Mouse (Mus musculus) large intestine, adult 2 months (tissue): ENCODE data around the gene Psmd8. TPM values are rescaled to one million over a fixed set of nuclear protein-coding genes. Genes with fewer than 3 reads are reported as not detected.
"Not testable (repeated sequence)": the region's sequence is repeated elsewhere in the genome, so short reads cannot be mapped to it uniquely, and the experiment has no call there.

Source experiments
- DNase-seq: peaks from one replicate; pipeline ENCODE4 v3.0.0-alpha.2; 2012; ENCODE audit warnings: low read depth, low spot score
- WGBS: fragments of 180-500 bp; shearing (Covaris S2); methylation state at CpG from one replicate; pipeline ENCODE4 v1.1.7; 2018; 5-methylcytosine and 5-hydroxymethylcytosine counted together
- polyA plus RNA-seq: library from polyadenylated mRNA; depleted of rRNA; stranded (reverse); fragments of >200 nt; gene quantifications from 2 replicates; pipeline ENCODE4 v1.2.3, GENCODE M21; 2012; rRNA removed

Gene Psmd8
- 201 and 229 TPM in 2 replicates for polyA plus RNA-seq

DNA sequence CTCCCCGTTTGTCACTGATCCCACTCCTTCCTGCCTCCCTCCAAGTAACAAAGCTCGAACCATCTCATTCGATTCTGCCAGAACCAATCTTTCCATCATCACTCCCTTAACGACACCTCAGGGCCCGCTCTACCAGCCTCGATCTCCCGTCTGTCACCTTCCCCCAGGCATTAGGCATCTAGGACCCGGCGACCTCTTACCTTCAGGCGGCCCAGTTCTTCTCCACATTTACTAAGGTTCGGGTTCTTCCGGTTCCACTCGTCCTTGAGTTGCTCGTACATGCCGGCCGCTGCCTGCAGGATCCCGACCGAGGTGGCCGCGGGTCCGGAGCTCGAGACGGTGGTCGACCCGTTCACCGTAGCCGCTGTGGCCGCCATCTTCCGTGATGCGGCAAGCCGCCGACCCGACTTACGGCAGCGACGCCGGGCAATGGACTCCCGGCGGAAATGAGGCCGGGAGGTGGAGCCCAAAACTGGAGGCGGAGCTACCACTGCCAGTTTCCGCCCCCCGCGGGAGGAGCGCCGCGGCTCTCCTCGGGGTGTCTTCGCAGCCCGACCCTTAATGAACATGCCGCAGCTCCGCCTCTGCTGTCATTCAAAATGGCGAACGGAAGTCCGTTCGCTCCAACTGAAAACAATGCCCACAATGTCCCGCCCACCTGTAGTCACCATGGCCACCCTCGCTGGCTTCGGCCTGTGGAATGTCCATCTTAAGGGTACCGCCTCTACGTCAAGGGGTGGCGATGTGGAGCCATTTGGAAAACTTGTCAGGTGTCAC, at the start of gene Psmd8:
TSS of gene Psmd8 (minus strand) at position 625 of the 777 bp plus-strand sequence.
- DNase-seq: peak; percentile 98
- WGBS: under 1% methylated on average over 62 of the region's 62 CpGs

DNA sequence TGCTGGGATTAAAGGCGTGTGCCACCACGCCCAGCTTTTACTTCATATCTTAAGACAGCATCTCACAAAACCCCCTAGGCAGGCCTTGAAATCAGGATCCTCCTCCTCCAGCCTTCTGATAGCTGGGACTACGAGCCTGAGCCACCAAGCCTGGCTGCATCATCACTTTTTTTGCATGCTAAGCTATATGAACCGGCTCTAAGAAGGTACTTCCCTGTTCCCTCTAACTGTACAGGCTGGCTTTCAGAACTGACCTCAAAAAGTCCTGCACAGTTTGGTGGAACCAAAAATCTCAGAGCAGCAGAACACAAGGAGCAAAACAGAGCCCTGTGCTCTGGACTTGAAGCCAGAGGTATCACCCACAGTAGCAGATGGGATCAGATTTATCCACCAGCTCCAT, 47.7 kb upstream of the Psmd8 start:
- no peak for DNase-seq
- WGBS: 64% methylated on average over 4 of the region's 4 CpGs

GRCm38 (mm10) chr7:29225520-29225919, 45.0 kb upstream of the Psmd8 start:
- WGBS: 83% methylated on average over 13 of the region's 13 CpGs
- DNase-seq: no peak

DNA sequence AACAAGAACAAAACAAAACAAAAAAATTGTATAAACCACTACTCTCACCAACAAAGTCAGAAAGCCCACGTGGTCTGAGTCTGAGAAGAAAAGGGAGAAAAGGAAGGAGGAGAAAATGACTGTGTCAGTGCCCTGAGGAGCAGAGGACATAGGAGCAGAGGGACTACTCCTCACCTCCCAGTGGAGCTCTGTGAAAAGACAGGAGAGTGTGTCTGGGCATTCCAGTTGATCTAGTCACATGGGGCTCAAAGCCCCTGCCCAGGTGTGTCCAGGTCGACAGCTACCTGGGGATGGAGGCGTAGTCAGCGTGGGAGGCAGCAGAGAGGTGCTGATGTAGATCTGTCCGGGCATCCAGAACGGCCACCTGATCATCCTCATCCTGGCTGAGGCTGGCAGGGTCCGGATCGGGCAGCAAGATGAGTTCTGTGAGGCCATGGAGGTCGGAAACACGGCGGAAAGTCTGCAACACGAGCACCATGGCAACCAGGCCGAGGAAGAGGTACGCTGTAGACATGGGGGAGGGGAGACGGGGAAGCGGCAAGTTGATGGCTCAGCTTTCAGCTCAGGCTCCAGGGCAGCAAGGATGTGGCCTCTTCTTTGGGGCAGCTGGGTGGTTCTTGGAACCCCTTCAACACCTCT, 44.4 kb upstream of the Psmd8 start:
- no peak for DNase-seq
- 58% methylated on average over 16 of the region's 16 CpGs for WGBS

DNA sequence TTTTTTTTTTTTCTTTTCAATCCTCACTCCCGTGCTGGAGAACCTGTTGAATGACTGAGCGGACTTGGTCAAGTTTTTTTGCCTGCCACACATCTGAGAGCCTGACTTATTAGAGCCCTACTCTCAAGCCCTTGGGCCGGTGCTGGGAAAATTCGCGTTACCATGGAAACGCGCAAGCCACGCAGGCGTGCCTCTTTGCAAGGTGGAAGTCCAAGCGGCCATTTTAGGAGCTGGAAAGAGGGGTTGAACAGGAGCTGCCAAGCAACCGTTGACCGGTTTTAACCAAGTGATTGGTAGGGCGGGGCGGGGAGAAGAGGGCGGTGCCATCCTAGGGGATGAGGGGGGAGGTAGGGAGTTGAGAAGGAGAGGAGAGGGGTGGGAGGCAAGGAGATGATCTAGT, 34.3 kb upstream of the Psmd8 start:
- no peak for DNase-seq
- WGBS: 72% methylated on average over 15 of the region's 15 CpGs

GRCm38 (mm10) chr7:29214236-29214635, 33.7 kb upstream of the Psmd8 start:
- WGBS: 46% methylated on average over 2 of the region's 2 CpGs
- DNase-seq: no peak

DNA sequence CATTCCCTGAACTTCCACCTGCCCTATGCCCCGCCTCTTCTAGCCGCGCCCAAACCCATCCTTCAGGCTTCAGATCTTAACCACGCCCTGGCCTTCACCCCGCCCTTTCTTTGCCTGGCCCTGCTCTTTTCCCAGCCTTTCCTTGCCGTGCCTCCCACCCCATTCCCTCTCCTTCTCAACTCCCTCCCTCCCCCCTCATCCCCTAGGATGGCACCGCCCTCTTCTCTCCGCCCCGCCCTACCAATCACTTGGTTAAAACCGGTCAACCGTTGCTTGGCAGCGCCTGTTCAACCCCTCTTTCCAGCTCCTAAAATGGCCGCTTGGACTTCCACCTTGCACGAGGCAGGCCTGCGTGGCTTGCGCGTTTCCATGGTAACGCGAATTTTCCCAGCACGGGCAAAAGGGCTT, 33.2 kb upstream of the Psmd8 start, which contains the start of gene Catsperg1:
TSS of gene Catsperg1 (minus strand) at position 361 of the 408 bp plus-strand sequence.
- DNase-seq: no peak
- 29% methylated on average over 20 of the region's 20 CpGs for WGBS

DNA sequence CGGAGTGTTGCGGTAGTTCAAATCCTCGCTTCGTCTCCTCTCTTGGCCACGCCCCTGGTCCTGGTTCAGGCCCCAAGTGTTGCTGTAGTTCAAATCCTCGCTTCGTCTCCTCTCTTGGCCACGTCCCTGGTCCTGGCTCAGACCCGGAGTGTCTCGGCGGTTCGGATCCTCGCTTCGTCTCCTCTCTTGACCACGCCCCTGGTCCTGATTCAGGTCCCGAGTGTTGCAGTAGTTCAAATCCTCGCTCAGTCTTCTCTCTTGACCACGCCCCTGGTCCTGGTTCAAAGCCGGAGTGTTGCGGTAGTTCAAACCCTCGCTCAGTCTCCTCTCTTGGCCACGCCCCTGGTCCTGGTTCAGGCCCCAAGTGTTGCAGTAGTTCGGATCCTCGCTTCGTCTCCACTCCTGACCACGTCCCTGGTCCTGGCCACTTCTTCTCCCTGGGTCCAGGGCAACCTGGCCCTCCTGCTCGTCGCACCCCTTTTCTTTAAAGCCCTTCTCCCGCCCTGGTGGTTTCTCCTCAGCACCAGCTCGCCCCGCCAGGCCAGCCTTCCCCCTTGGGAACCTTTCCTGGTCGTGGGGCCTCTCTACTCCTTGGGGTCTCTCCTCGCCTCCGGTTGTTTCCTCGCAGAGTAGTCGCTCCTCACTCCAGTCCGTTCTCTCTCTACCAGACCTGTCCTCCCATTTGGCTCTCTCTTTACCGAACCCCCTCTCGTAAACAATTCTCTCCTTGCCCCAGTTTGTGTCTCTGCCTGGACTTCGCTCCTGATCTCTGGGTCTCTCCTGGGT, 32.5 kb upstream of the Psmd8 start:
- not testable (repeated sequence) for DNase-seq
- WGBS: 62% methylated on average over 40 of the region's 40 CpGs

DNA sequence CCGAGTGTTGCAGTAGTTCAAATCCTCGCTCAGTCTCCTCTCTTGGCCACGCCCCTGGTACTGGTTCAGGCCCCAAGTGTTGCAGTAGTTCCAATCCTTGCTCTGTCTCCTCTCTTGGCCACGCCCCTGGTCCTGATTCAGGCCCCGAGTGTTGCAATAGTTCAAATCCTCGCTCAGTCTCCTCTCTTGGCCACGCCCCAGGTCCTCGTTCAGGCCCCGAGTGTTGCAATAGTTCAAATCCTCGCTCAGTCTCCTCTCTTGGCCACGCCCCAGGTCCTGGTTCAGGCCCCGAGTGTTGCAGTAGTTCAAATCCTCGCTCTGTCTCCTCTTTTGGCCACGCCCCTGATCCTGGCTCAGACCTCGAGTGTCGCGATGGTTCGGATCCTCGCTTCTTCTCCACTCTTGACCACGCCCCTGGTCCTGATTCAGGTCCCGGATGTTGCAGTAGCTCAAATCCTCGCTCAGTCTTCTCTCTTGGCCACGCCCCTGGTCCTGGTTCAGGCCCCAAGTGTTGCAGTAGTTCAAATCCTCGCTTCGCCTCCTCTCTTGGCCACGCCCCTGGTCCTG, 31.8 kb upstream of the Psmd8 start:
- WGBS: 39% methylated on average over 26 of the region's 26 CpGs
- no peak for DNase-seq

DNA sequence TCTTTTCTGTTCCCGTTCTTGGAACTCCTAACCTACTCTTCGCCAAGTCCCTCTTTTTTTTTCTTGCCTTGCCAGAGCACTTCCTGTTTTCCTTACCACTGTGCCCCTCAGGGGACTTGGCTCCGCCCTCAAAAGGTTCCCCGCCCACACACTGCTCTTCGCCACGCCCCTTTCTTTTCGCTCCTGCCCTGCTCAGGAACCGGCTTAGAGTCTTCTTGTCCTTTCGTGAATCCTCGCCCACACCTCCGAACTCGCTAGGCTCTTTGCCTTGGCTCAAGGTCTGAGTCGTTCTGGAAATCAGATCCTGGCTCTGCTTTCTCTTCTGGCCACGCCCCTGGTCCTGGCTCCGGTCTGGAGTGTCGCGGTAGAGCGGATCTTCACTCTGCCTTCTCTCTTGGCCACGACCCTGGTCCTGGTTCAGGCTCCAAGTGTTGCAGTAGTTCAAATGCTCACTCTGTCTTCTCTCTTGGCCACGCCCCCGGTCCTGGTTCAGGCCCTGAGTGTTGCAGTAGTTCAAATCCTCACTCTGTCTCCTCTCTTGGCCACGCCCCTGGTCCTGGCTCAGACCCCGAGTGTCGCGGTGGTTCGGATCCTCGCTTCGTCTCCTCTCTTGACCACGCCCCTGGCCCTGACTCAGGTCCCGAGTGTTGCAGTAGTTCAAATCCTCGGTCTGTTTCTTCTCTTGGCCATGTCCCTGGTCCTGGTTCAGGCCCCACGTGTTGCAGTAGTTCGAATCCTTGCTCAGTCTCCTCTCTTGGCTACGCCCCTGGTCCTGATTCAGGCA, 31.1 kb upstream of the Psmd8 start:
- WGBS: 4% methylated on average over 34 of the region's 34 CpGs
- peak; percentile 37 for DNase-seq

DNA sequence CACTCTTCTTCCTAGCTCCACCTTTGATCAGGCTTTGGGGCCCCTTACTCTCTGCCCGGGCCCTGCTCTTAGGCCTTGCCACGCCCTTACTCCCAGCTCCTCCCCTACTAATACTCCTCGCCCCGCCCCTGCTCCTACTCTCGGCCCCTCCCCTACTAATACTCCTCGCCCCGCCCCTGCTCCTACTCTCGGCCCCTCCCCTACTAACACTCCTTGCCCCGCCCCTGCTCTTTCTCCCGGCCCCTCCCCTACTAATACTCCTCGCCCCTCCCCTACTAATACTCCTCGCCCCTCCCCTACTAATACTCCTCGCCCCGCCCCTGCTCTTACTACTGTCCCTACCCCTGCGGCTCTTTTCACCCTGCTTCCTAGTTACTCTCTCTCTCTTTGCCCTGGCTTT, 30.5 kb upstream of the Psmd8 start:
- not testable (repeated sequence) for DNase-seq

DNA sequence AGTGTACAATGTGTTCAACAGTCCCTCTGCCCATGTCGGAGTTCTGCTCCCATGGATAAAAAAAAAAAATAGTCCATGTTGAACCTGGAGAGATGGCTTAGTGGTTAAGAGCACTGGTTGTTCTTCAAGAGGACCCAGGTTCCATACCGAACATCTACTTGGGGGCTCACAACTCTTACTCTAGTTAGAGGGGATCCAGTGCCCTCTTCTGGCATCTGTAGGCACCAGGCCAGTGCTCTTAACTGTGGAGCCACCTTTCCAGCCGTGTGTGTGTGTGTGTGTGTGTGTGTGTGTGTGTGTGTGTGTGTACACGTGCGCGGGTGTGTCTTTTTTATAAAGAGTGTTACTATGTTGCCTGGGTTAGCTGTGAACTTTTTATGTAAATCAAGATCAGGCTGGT, 22.1 kb upstream of the Psmd8 start:
- no peak for DNase-seq
- 60% methylated on average over 6 of the region's 6 CpGs for WGBS

More for the DNA sequence above, 30.5 kb upstream of the Psmd8 start:
- 15% methylated on average over 15 of the region's 15 CpGs for WGBS

- WGBS: 15% methylated on average over 1 of the region's 1 CpGs
- not testable (repeated sequence) for DNase-seq
These were observed 13.7 kb upstream of the Psmd8 start for GRCm38 (mm10) chr7:29194230-29194629.

DNA sequence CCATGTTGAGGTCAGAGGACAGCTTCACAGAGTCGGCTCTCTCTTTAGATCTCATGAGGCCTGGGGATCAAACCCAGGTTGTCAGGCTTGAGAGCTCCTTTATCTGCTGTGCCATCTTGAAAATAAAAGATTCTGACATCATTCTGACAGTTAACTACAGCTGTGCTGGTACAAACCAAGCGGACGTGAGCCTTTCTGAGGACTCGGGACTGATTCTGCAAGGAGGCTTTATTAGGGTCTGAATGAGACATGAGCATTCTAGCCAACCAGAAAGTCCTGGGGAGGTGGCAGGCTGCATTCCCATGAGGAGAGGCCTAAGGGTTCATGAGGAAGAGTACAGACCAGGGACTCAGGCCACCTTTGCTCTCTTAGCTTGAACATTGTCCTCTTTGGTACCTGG, 822 bp upstream of the Psmd8 start:
- WGBS: 88% methylated on average over 4 of the region's 4 CpGs

GRCm38 (mm10) chr7:29180854-29181236, 344 bp upstream of the Psmd8 start:
- no peak for DNase-seq

More for the DNA sequence above, 822 bp upstream of the Psmd8 start:
- not testable (repeated sequence) for DNase-seq

GRCm38 (mm10) chr7:29179323-29179722, 1.2 kb downstream of the Psmd8 start:
- DNase-seq: no peak
- WGBS: 14% methylated on average over 7 of the region's 7 CpGs

More at GRCm38 (mm10) chr7:29180854-29181236, 344 bp upstream of the Psmd8 start:
- WGBS: 38% methylated on average over 5 of the region's 5 CpGs

- WGBS: 85% methylated on average over 4 of the region's 4 CpGs
- no peak for DNase-seq
These were observed 2.4 kb downstream of the Psmd8 start for GRCm38 (mm10) chr7:29178106-29178505.

DNA sequence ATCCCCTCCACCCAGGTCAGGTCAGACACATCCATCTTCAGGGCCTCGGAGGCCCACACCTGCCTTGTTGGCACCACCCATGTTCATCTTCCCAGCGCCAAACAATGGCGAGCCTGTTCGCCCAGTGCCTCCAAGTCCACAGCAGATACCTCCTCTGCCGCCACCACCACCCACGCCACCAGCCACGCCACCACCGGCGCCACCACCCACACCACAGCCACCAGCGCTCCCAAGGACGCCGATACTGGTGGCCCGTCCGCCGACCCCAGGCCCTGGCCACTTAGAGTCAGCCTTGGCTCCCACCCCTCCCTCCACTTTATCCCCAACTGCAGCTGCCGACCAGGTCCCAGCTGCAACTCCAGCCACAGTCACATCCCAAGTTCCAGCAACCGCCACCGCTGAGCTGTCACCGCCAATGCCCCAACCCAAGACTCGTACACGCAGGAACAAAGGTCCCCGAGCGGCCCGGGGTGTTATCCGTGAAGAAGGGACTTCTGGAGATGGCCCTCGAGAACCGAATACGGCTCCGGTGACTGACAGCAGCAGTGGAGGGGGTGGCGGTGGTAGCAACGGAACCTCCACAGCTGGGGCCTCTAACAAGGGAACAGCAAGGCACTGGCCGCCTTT, 8.0 kb downstream of the Psmd8 start:
- no peak for DNase-seq
- WGBS: 69% methylated on average over 32 of the region's 32 CpGs
